Mouse (Mus musculus): ENCODE results near the gene Mylk.

GRCm38 (mm10) chr16:34940363-34940762 lies 195.4 kb downstream of the Mylk start:
- TF ChIP-seq POLR2A (IDR thresholded peaks at IDR 0.05; ENCODE audit: insufficient read depth, low read depth, low read length) = no peak
- no peak for TF ChIP-seq CTCF (IDR thresholded peaks at IDR 0.05)
